Mouse (Mus musculus) neural tube, embryonic 14.5 days (tissue): Measurements from ENCODE around the gene Tab1. TPM values are rescaled to one million over a fixed set of nuclear protein-coding genes. Genes with fewer than 3 reads are reported as not detected.
A peak's percentile ranks its signal among the peaks of the same experiment; 100 is the strongest.

Experiments used
- ATAC-seq: fragments of 200-750 bp; cut with Nextera tagmentation; 2 replicates; pipeline ENCODE4 v1.8.0; 2017; ENCODE audit warnings: low read depth, mild to moderate bottlenecking, moderate TSS enrichment, moderate library complexity
- H3K27ac ChIP-seq: fragments of 300-500 bp; sonication (generic); 2 replicates; pipeline ENCODE4 v1.5.1; 2014; ENCODE audit warnings: low read depth, mild to moderate bottlenecking, control low read depth, low read length, moderate library complexity, mixed read lengths
- H3K27me3 ChIP-seq: fragments of 300-500 bp; sonication (generic); 2 replicates; pipeline ENCODE4 v1.6.1; 2014; ENCODE audit warnings: low read length; ENCODE audit not compliant: control insufficient read depth, insufficient read depth
- H3K36me3 ChIP-seq: fragments of 300-500 bp; sonication (generic); 2 replicates; pipeline ENCODE4 v1.6.1; 2014; ENCODE audit warnings: low read length, mixed read lengths; ENCODE audit not compliant: control insufficient read depth, insufficient read depth
- H3K4me1 ChIP-seq: fragments of 300-500 bp; sonication (generic); 2 replicates; pipeline ENCODE4 v1.6.1; 2014; ENCODE audit warnings: low read length; ENCODE audit not compliant: control insufficient read depth, insufficient read depth
- H3K4me2 ChIP-seq: fragments of 300-500 bp; sonication (generic); 2 replicates; pipeline ENCODE4 v1.6.1; 2014; ENCODE audit warnings: mild to moderate bottlenecking, low read depth, low read length, control low read depth
- H3K4me3 ChIP-seq: fragments of 300-500 bp; sonication (generic); 2 replicates; pipeline ENCODE4 v1.5.1; 2014; ENCODE audit warnings: low read depth, low read length, control low read depth, mixed read lengths
- H3K9ac ChIP-seq: fragments of 300-500 bp; sonication (generic); replicated peaks from 2 replicates; pipeline ENCODE4 v1.6.1; 2014; ENCODE audit warnings: low read depth, mild to moderate bottlenecking, control low read depth, low read length, mixed read lengths
- H3K9me3 ChIP-seq: fragments of 300-500 bp; sonication (generic); 2 replicates; pipeline ENCODE4 v1.6.1; 2016; ENCODE audit warnings: low read length; ENCODE audit not compliant: control insufficient read depth
- WGBS: fragments of 180-500 bp; shearing (Covaris S2); extraction: QIAGEN DNeasy Blood & Tissue Kit; methylation state at CpG from one replicate; pipeline ENCODE4 v1.1.7; 2014; 5-methylcytosine and 5-hydroxymethylcytosine counted together
- polyA plus RNA-seq: library from polyadenylated mRNA; unstranded; fragments of >200 nt; fragmentation: Nextera tagmentation; extraction: Ambion mirVana; gene quantifications from 2 replicates; pipeline ENCODE4 v1.2.1, GENCODE M21; 2014

Tab1 gene
- polyA plus RNA-seq, 1 experiment from 2014 or later, result 30.1 TPM

DNA sequence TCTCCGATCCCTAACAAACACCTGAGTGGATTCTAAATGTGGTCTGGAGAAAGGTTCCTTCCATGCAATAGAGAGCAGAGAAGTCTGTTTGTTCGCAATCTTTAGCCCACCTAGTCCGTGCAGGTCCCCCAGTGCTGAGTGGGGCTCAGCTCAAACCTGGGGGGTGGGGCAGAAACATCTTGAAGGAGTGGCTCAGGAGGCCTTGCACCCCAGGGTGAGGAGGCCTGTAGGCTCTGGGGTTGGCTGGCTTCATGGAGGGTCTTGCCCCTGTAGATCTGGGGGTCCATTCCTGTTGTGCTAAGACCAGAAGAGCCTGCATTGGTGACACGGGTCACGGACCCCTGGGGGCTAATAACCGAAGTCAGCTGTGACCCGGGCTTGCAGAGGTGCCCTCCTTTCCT lies 40.9 kb upstream of the Tab1 start:
- no peaks in the 10 kb centered on the region for H3K36me3 ChIP-seq
- peak overlapping the region; percentile 91 for H3K9ac ChIP-seq
- no peaks in the 10 kb centered on the region for H3K9me3 ChIP-seq
- H3K4me2 ChIP-seq, result peak overlapping the region; percentile 75
- H3K4me1 ChIP-seq, result peaks cover 12% of the 10 kb centered on the region; the same call in 1 of the 2 replicates
- H3K27me3 ChIP-seq, result no peaks in the 10 kb centered on the region
- peak; percentile 6; the same call in 1 of the 2 replicates for ATAC-seq
- peak overlapping the region; percentile 81 for H3K4me3 ChIP-seq
- WGBS, result 21% methylated on average over 7 of the region's 7 CpGs
- no peak overlapping the region for H3K27ac ChIP-seq

DNA sequence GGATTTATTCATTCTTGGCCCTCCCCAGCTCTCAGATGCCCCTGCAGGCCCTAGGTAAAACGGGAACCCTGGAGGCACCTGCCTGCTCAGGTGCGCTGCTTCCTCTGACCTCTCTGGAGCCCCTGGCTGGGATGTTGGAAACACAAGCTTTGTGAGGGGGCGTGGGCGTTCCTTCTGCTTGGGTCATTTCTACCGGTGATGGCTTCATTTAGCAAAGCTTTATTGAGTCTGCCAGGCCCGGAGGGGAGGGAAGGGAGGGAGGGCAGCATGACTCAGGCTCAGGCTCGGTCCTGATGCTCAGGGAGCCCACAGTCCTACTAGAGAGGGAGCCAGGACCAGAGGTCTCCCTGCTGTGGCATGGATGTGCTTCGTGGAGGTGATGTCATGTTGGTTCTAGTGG lies 40.3 kb upstream of the Tab1 start:
- WGBS, result 9% methylated on average over 8 of the region's 8 CpGs
- H3K4me3 ChIP-seq, result peak overlapping the region; percentile 81
- H3K9ac ChIP-seq, result peak overlapping the region; percentile 91
- peak overlapping the region; percentile 75 for H3K4me2 ChIP-seq
- no peak overlapping the region for H3K27ac ChIP-seq
- H3K9me3 ChIP-seq, result no peaks in the 10 kb centered on the region
- no peaks in the 10 kb centered on the region for H3K36me3 ChIP-seq
- ATAC-seq, result no peak
- H3K27me3 ChIP-seq, result no peaks in the 10 kb centered on the region
- H3K4me1 ChIP-seq, result peaks cover 15% of the 10 kb centered on the region

GRCm38 (mm10) chr15:80094201-80094600 lies 38.7 kb upstream of the Tab1 start:
- WGBS, result 93% methylated on average over 13 of the region's 13 CpGs
- no peak overlapping the region for H3K9ac ChIP-seq
- ATAC-seq, result no peak
- no peak overlapping the region for H3K4me3 ChIP-seq
- H3K36me3 ChIP-seq, result no peaks in the 10 kb centered on the region
- peaks cover 15% of the 10 kb centered on the region for H3K4me1 ChIP-seq
- no peaks in the 10 kb centered on the region for H3K27me3 ChIP-seq
- no peak overlapping the region for H3K27ac ChIP-seq
- H3K4me2 ChIP-seq, result no peak overlapping the region
- no peaks in the 10 kb centered on the region for H3K9me3 ChIP-seq

GRCm38 (mm10) chr15:80095596-80095995 lies 37.3 kb upstream of the Tab1 start:
- WGBS, result 68% methylated on average over 1 of the region's 1 CpGs
- no peak for ATAC-seq
- H3K4me3 ChIP-seq, result no peak overlapping the region
- H3K9me3 ChIP-seq, result no peaks in the 10 kb centered on the region
- no peak overlapping the region for H3K4me2 ChIP-seq
- H3K27me3 ChIP-seq, result no peaks in the 10 kb centered on the region
- no peak overlapping the region for H3K9ac ChIP-seq
- H3K4me1 ChIP-seq, result peaks cover 14% of the 10 kb centered on the region
- no peak overlapping the region for H3K27ac ChIP-seq
- H3K36me3 ChIP-seq, result no peaks in the 10 kb centered on the region

- H3K4me1 ChIP-seq, result peaks cover 12% of the 10 kb centered on the region
- no peak overlapping the region for H3K9ac ChIP-seq
- WGBS, result 66% methylated on average over 10 of the region's 10 CpGs
- H3K4me3 ChIP-seq, result no peak overlapping the region
- no peaks in the 10 kb centered on the region for H3K9me3 ChIP-seq
- ATAC-seq, result no peak
- H3K27ac ChIP-seq, result no peak overlapping the region
- H3K27me3 ChIP-seq, result no peaks in the 10 kb centered on the region
- no peaks in the 10 kb centered on the region for H3K36me3 ChIP-seq
- H3K4me2 ChIP-seq, result no peak overlapping the region
These were observed 36.5 kb upstream of the Tab1 start for GRCm38 (mm10) chr15:80096406-80096805.

GRCm38 (mm10) chr15:80096946-80097881 lies 35.7 kb upstream of the Tab1 start:
- H3K9ac ChIP-seq, result no peak overlapping the region
- no peaks in the 10 kb centered on the region for H3K9me3 ChIP-seq
- no peaks in the 10 kb centered on the region for H3K27me3 ChIP-seq
- WGBS, result 25% methylated on average over 18 of the region's 20 CpGs
- H3K4me2 ChIP-seq, result no peak overlapping the region
- H3K4me3 ChIP-seq, result no peak overlapping the region
- H3K36me3 ChIP-seq, result no peaks in the 10 kb centered on the region
- H3K27ac ChIP-seq, result no peak overlapping the region
- 0 out of 2 replicates have a peak, but pooled peaks have one; percentile 18 for ATAC-seq
- peaks cover 9% of the 10 kb centered on the region for H3K4me1 ChIP-seq

GRCm38 (mm10) chr15:80097999-80098461 lies 34.9 kb upstream of the Tab1 start:
- H3K9ac ChIP-seq, result no peak overlapping the region
- no peak overlapping the region for H3K27ac ChIP-seq
- no peak overlapping the region for H3K4me2 ChIP-seq
- H3K9me3 ChIP-seq, result no peaks in the 10 kb centered on the region
- 39% methylated on average over 8 of the region's 8 CpGs for WGBS
- no peaks in the 10 kb centered on the region for H3K36me3 ChIP-seq
- H3K27me3 ChIP-seq, result no peaks in the 10 kb centered on the region
- H3K4me1 ChIP-seq, result peaks cover 4% of the 10 kb centered on the region
- no peak overlapping the region for H3K4me3 ChIP-seq
- ATAC-seq, result 0 out of 2 replicates have a peak, but pooled peaks have one; percentile 15

DNA sequence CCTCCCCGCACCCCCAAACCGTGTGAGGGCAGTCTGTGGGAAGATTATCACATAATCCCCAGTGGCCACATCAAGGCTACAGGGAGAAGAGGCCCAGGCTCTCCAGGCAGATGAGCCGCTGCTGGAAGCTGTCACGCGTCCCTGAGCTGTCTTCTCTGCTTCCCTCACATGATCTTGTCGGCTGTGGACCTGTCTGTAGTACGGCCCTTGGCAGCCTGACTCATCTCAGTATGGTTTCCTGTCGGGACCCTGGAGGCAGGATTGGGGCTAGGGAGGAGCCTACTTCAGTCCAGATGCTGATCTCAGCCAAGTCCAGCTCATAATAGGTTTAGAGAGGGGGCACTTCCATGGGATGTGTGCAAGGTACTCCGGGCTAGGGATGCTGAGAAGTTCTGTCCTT lies 34.1 kb upstream of the Tab1 start:
- Histone ChIP-seq H3K36me3 (no peaks in the 10 kb centered on the region), H3K27me3 (no peaks in the 10 kb centered on the region), H3K4me3 (no peak overlapping the region), H3K27ac (no peak overlapping the region), H3K9me3 (no peaks in the 10 kb centered on the region), H3K9ac (no peak overlapping the region), H3K4me1 (peaks cover 4% of the 10 kb centered on the region), H3K4me2 (no peak overlapping the region)
- ATAC-seq, result no peak
- WGBS, result 62% methylated on average over 9 of the region's 9 CpGs

- Histone ChIP-seq H3K4me3 (no peak overlapping the region), H3K4me1 (peaks cover 4% of the 10 kb centered on the region), H3K36me3 (no peaks in the 10 kb centered on the region), H3K9ac (no peak overlapping the region), H3K27me3 (no peaks in the 10 kb centered on the region), H3K9me3 (no peaks in the 10 kb centered on the region), H3K4me2 (no peak overlapping the region), H3K27ac (no peak overlapping the region)
- ATAC-seq, result no peak
- WGBS, result 84% methylated on average over 3 of the region's 3 CpGs
These were observed 33.5 kb upstream of the Tab1 start for GRCm38 (mm10) chr15:80099477-80099876.
